Mouse (Mus musculus): Measurements from ENCODE around the gene Tprgl.

- TF ChIP-seq POLR2A (IDR thresholded peaks at IDR 0.05; ENCODE audit: borderline replicate concordance, insufficient read depth, low read length) (no peak), CTCF (IDR thresholded peaks at IDR 0.05; ENCODE audit: borderline replicate concordance, insufficient read depth, low read depth, low read length) (0 out of 2 replicates have a peak, but pooled peaks have one; percentile 5)
These were observed 44.1 kb upstream of the Tprgl start for GRCm38 (mm10) chr4:154204532-154204931.
